Mouse (Mus musculus): ENCODE results near the gene Mis18a.

- TF ChIP-seq CEBPB (IDR thresholded peaks at IDR 0.05; ENCODE audit: insufficient read depth, poor library complexity, severe bottlenecking) (no peak), POLR2A (IDR thresholded peaks at IDR 0.05; ENCODE audit: insufficient read length, low read depth) (no peak), USF1 (IDR thresholded peaks at IDR 0.05; ENCODE audit: low read depth) (no peak), TCF12 (IDR thresholded peaks at IDR 0.05; ENCODE audit: insufficient read depth, poor library complexity, severe bottlenecking) (no peak), MAX (IDR thresholded peaks at IDR 0.05; ENCODE audit: low read depth) (no peak), MYOG (IDR thresholded peaks at IDR 0.05; ENCODE audit: control insufficient read depth in 1 of 3, insufficient read depth in 1 of 3, insufficient read length in 2 of 3, low read depth in 2 of 3) (no peak), REST (IDR thresholded peaks at IDR 0.05; ENCODE audit: insufficient read depth, insufficient read length) (no peak), TCF3 (IDR thresholded peaks at IDR 0.05; ENCODE audit: insufficient read length, low read depth) (no peak)
These were observed 8.4 kb upstream of the Mis18a start for GRCm38 (mm10) chr16:90735611-90736010.

All from myocyte (in vitro differentiated cells).